Mouse (Mus musculus) heart, adult 2 months (tissue): ENCODE data around the gene Agps.

Experiments
- CTCF ChIP-seq: fragments of 200-600 bp; IDR thresholded peaks from 2 replicates; pipeline ENCODE4 v1.8.1; 2022; ENCODE audit warnings: antibody characterized with exemption, mild to moderate bottlenecking, moderate library complexity
- EP300 ChIP-seq: fragments of 200-500 bp; IDR thresholded peaks from 2 replicates; pipeline ENCODE4 v1.6.1; 2011; ENCODE audit warnings: low read depth, low read length, control low read depth; ENCODE audit not compliant: insufficient read depth
- POLR2A ChIP-seq: fragments of 200-500 bp; IDR thresholded peaks from 2 replicates; pipeline ENCODE4 v1.6.1; 2011; ENCODE audit warnings: mild to moderate bottlenecking, low read depth, low read length, control low read depth; ENCODE audit not compliant: insufficient read depth

DNA sequence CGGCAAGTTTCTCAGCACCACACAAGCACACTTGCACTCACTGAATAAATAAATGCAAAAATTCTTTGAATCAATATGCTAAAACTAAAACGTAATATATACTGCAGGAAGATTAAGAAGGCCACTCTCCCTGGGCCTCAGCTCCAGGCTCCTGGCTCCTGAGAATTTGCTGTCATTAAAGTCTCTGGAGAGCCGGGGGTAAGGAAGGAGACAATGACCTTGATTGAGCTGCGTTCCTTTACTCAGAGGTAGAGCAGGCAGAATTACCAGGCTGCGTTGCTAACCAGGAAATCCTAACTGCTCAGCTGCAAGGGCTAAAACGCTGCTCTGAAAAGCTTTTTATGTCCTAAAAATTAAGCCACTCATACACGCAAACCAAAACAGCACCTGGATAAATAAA is 101.6 kb downstream of the Agps start:
- TF ChIP-seq POLR2A (no peak), CTCF (no peak), EP300 (no peak)
